Mouse (Mus musculus) limb, embryonic 15.5 days (tissue): Measurements from ENCODE around the gene Fam107a. TPM values are rescaled to one million over a fixed set of nuclear protein-coding genes. Genes with fewer than 3 reads are reported as not detected.

Source experiments
- ATAC-seq: fragments of 200-750 bp; cut with Nextera tagmentation; 2 replicates; pipeline ENCODE4 v1.8.0; 2017; ENCODE audit warnings: low read depth, moderate TSS enrichment; ENCODE audit not compliant: insufficient number of reproducible peaks, low FRiP score, low TSS enrichment
- H3K27ac ChIP-seq: fragments of 300-500 bp; sonication (generic); 2 replicates; pipeline ENCODE4 v1.5.1; 2015; ENCODE audit warnings: moderate library complexity, mild to moderate bottlenecking, inconsistent platforms
- H3K27me3 ChIP-seq: fragments of 300-500 bp; sonication (generic); 2 replicates; pipeline ENCODE4 v1.6.1; 2015; ENCODE audit warnings: inconsistent platforms
- H3K36me3 ChIP-seq: fragments of 300-500 bp; sonication (generic); 2 replicates; pipeline ENCODE4 v1.6.1; 2015; ENCODE audit warnings: inconsistent platforms
- H3K4me1 ChIP-seq: fragments of 300-500 bp; sonication (generic); 2 replicates; pipeline ENCODE4 v1.6.1; 2015; ENCODE audit warnings: inconsistent platforms
- H3K4me2 ChIP-seq: fragments of 300-500 bp; sonication (generic); 2 replicates; pipeline ENCODE4 v1.6.1; 2015; ENCODE audit warnings: mild to moderate bottlenecking, inconsistent platforms
- H3K4me3 ChIP-seq: fragments of 300-500 bp; sonication (generic); 2 replicates; pipeline ENCODE4 v1.5.1; 2015; ENCODE audit warnings: mild to moderate bottlenecking, inconsistent platforms
- H3K9ac ChIP-seq: fragments of 300-500 bp; sonication (generic); 2 replicates; pipeline ENCODE4 v1.6.1; 2015; ENCODE audit warnings: inconsistent platforms
- H3K9me3 ChIP-seq: fragments of 300-500 bp; sonication (generic); 2 replicates; pipeline ENCODE4 v1.6.1; 2016; ENCODE audit warnings: inconsistent platforms
- WGBS: fragments of 180-500 bp; shearing (Covaris S2); methylation state at CpG from one replicate; pipeline ENCODE4 v1.1.7; 2015; 5-methylcytosine and 5-hydroxymethylcytosine counted together
- polyA plus RNA-seq: library from polyadenylated mRNA; unstranded; fragments of >200 nt; fragmentation: Nextera tagmentation; extraction: Ambion mirVana; gene quantifications from 2 replicates; pipeline ENCODE4 v1.2.1, GENCODE M21; 2015

The Fam107a gene
- polyA plus RNA-seq, 1 experiment from 2014 or later = 0.51 TPM

DNA sequence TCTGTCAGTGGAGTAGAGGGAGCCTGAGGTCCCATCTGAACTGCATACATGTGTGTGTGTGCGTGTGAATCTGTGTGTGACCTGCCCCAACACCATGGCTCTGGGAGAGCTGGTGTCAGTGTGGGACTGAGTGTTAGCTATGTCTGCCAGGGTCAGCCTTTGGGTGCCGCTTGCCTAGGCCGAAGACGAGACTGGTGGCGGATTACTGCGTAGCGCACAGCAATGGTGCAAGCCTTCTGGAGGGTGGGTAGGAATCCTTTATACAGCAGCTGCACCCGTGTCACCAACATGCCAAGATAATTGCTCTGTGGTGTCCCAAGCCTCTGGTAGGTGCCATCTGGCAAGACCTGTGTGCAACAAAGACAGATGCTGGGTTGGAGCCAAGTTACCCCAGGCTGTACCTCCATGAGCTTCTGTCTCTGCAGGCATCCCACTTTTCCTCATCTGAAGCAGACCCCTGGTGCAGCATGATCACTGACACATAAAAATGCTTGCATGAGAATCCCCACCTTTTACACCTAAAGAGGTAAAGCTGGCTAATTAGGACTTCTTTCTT lies 66.4 kb downstream of the Fam107a start:
- ATAC-seq = no peak

DNA sequence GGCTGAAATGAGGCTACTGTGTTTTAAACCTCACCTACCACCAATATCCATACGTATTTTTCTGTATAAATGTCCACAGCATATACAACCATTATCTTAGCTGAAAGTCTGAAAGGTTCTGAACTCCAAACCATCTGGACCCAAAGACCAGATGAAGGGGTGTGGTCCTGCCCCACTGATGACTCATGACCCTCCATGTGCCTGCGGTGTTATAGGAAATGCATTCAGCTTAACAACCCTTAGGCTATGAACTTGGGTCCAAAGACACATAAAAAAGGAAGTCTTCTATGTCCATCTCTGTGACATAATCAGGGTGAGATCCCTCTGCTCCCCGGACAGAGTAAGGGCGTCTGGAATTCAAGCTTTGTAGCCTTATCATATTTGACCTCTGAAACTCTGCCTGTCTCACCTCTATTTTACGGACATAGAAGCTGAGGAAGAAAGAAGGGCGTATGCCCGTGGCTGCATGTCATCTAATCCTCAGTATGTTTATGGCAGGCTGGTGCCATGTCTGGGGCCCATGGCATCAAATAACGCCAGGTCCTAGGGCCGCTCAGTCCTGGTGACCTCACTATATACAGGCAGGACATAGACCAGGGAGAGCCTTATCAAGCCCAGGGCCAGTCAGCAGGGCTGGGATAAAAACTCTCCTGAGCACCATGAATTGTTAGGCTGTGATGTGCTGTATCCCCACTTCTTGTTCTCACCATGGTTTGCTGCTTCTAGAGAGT lies 67.5 kb downstream of the Fam107a start:
- no peak for ATAC-seq
- no peaks in the 10 kb centered on the region for H3K36me3 ChIP-seq
- H3K4me2 ChIP-seq = no peak overlapping the region
- no peak overlapping the region for H3K27ac ChIP-seq
- 76% methylated on average over 9 of the region's 9 CpGs for WGBS
- no peaks in the 10 kb centered on the region for H3K4me1 ChIP-seq
- no peak overlapping the region for H3K4me3 ChIP-seq
- H3K27me3 ChIP-seq = no peaks in the 10 kb centered on the region
- no peaks in the 10 kb centered on the region for H3K9me3 ChIP-seq
- no peak overlapping the region for H3K9ac ChIP-seq

More for the DNA sequence above, 66.4 kb downstream of the Fam107a start:
- WGBS = 89% methylated on average over 8 of the region's 8 CpGs
- Histone ChIP-seq H3K27me3 (0 out of 2 replicates have a peak, but pooled peaks cover 2% of the 10 kb centered on the region), H3K4me3 (no peak overlapping the region), H3K4me1 (no peaks in the 10 kb centered on the region), H3K9ac (no peak overlapping the region), H3K36me3 (no peaks in the 10 kb centered on the region), H3K27ac (no peak overlapping the region), H3K9me3 (no peaks in the 10 kb centered on the region), H3K4me2 (no peak overlapping the region)

DNA sequence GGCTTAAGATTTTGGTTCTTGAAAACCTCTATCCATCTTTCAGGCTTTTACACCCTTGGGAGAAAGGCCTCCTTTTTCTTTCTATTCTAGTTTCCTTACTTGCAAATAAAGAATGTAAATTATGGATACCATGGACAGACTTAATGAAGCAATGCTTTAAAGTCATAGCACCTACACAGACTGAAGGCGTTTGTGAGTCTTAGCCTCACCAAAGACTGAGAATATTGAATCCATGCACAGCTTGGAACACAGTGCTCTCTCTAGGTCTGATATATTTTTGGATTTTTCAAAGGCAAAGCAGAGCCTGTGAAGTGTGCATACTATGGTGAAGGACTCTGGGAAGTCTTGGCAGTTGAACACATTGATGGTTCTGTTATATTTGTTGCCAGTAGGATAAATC lies 68.6 kb downstream of the Fam107a start:
- Histone ChIP-seq H3K4me2 (no peak overlapping the region), H3K27me3 (no peaks in the 10 kb centered on the region), H3K27ac (no peak overlapping the region), H3K4me3 (no peak overlapping the region), H3K36me3 (no peaks in the 10 kb centered on the region), H3K9me3 (no peaks in the 10 kb centered on the region), H3K9ac (no peak overlapping the region), H3K4me1 (no peaks in the 10 kb centered on the region)
- 83% methylated on average over 1 of the region's 1 CpGs for WGBS
- no peak for ATAC-seq

DNA sequence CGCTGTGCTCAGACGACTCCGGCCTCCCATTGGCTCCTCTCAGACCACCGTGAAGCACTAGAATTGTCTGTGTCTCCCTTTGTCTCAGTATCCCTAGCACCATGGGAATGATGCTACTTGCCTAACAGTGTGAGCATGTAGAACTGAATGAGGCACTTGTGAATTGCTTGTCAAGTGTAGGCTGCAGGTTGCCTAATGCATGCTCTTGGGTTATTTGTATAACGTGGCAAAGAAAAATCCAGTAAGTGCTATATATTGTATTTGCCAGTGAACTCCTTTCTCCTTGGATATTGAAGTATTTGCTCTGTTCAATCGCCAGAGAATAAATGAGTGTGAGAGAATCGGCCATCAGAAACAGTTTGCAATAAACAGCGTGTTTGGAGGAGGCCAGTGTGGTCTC lies 70.9 kb downstream of the Fam107a start:
- no peak for ATAC-seq
- H3K4me1 ChIP-seq = no peaks in the 10 kb centered on the region
- H3K9ac ChIP-seq = no peak overlapping the region
- H3K4me3 ChIP-seq = no peak overlapping the region
- no peaks in the 10 kb centered on the region for H3K9me3 ChIP-seq
- no peaks in the 10 kb centered on the region for H3K36me3 ChIP-seq
- WGBS = 87% methylated on average over 8 of the region's 8 CpGs
- no peaks in the 10 kb centered on the region for H3K27me3 ChIP-seq
- H3K27ac ChIP-seq = no peak overlapping the region
- no peak overlapping the region for H3K4me2 ChIP-seq

Other genes with a start within 250 kb of the Fam107a start
- gene Rpp14, start 237.7 kb downstream of the Fam107a start, polyA plus RNA-seq = 47.9 and 54.4 TPM in 2 replicates
- 38.8 and 39.2 TPM in 2 replicates for gene Pxk, start 219.8 kb downstream of the Fam107a start, polyA plus RNA-seq
- gene Pdhb, start 145.0 kb downstream of the Fam107a start, polyA plus RNA-seq = 171 and 200 TPM in 2 replicates
- gene Kctd6, start 103.9 kb downstream of the Fam107a start, polyA plus RNA-seq = 8.9 and 11.2 TPM in 2 replicates
- 0.16 and 0.70 TPM in 2 replicates for gene Acox2, start 58.7 kb downstream of the Fam107a start, polyA plus RNA-seq
- 0.12 and 0.37 TPM in 2 replicates for gene Oit1, start 60.7 kb upstream of the Fam107a start, polyA plus RNA-seq